Mouse (Mus musculus) embryonic facial prominence, embryonic 11.5 days (tissue): ENCODE results near the gene Pxmp2. TPM values are rescaled to one million over a fixed set of nuclear protein-coding genes. Genes with fewer than 3 reads are reported as not detected.
A peak's percentile ranks its signal among the peaks of the same experiment; 100 is the strongest.

Source experiments
- ATAC-seq: fragments of 200-750 bp; cut with Nextera tagmentation; replicated peaks from 2 replicates; pipeline ENCODE4 v1.8.0; 2017; ENCODE audit warnings: low read depth; ENCODE audit not compliant: insufficient number of reproducible peaks, low FRiP score, low TSS enrichment
- DNase-seq: peaks from one replicate; pipeline ENCODE4 v3.0.0-alpha.2; 2015; ENCODE audit warnings: low spot score
- H3K27ac ChIP-seq: fragments of 300-500 bp; sonication (generic); replicated peaks from 2 replicates; pipeline ENCODE4 v1.5.1; 2014; ENCODE audit warnings: mild to moderate bottlenecking, low read depth, low read length, control low read depth
- H3K27me3 ChIP-seq: fragments of 300-500 bp; sonication (generic); 2 replicates; pipeline ENCODE4 v1.6.1; 2014; ENCODE audit warnings: mild to moderate bottlenecking, low read length, moderate library complexity, mixed read lengths; ENCODE audit not compliant: control insufficient read depth, insufficient read depth
- H3K36me3 ChIP-seq: fragments of 300-500 bp; sonication (generic); replicated peaks from 2 replicates; pipeline ENCODE4 v1.6.1; 2014; ENCODE audit warnings: low read depth, mild to moderate bottlenecking, low read length, moderate library complexity, mixed read lengths; ENCODE audit not compliant: control insufficient read depth, insufficient read depth
- H3K4me1 ChIP-seq: fragments of 300-500 bp; sonication (generic); 2 replicates; pipeline ENCODE4 v1.6.1; 2014; ENCODE audit warnings: low read length, mixed read lengths; ENCODE audit not compliant: control insufficient read depth, insufficient read depth
- H3K4me2 ChIP-seq: fragments of 300-500 bp; sonication (generic); 2 replicates; pipeline ENCODE4 v1.6.1; 2014; ENCODE audit warnings: low read depth, mild to moderate bottlenecking, control low read depth, low read length, moderate library complexity
- H3K4me3 ChIP-seq: fragments of 300-500 bp; sonication (generic); 2 replicates; pipeline ENCODE4 v1.5.1; 2014; ENCODE audit warnings: low read depth, low read length, control low read depth
- H3K9ac ChIP-seq: fragments of 300-500 bp; sonication (generic); replicated peaks from 2 replicates; pipeline ENCODE4 v1.6.1; 2014; ENCODE audit warnings: mild to moderate bottlenecking, control low read depth, low read length
- H3K9me3 ChIP-seq: fragments of 300-500 bp; sonication (generic); replicated peaks from 2 replicates; pipeline ENCODE4 v1.6.1; 2016; ENCODE audit warnings: mild to moderate bottlenecking, low read length, inconsistent platforms, mixed read lengths; ENCODE audit not compliant: control insufficient read depth
- WGBS: fragments of 180-500 bp; shearing (Covaris S2); extraction: QIAGEN DNeasy Blood & Tissue Kit; methylation state at CpG from one replicate; pipeline ENCODE4 v1.1.7; 2014; 5-methylcytosine and 5-hydroxymethylcytosine counted together
- polyA plus RNA-seq: library from polyadenylated mRNA; unstranded; fragments of >200 nt; fragmentation: Nextera tagmentation; extraction: Ambion mirVana; gene quantifications from 2 replicates; pipeline ENCODE4 v1.2.1, GENCODE M21; 2014

Pxmp2 gene
- polyA plus RNA-seq, 1 experiment from 2014 or later, result 7.8 TPM

DNA sequence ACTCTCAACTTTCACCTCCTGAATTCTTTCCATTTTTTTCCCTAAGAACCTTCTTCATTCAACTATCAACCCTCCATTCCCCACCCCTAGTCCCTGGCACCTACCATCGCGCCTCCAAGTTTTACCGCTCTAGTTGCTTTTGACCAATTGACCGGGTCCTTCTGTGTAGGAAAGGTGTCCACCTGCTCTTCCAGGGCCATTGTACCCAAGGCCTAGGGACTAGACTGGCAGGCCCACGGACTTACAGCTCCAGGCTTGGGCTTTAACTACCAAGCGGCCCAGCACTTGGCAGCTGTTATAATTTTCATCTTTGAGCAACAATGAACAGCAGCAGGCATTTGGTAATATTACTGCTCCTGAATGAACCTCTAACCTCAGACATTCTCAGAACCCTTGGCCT lies 15.7 kb downstream of the Pxmp2 start:
- H3K4me1 ChIP-seq, result no peaks in the 10 kb centered on the region
- DNase-seq (no peak), ATAC-seq (no peak)
- no peak overlapping the region for H3K27ac ChIP-seq
- no peak overlapping the region for H3K4me3 ChIP-seq
- WGBS, result 92% methylated on average over 6 of the region's 6 CpGs
- H3K4me2 ChIP-seq, result no peak overlapping the region
- H3K27me3 ChIP-seq, result no peaks in the 10 kb centered on the region
- H3K36me3 ChIP-seq, result peaks cover 3% of the 10 kb centered on the region
- no peak overlapping the region for H3K9ac ChIP-seq
- H3K9me3 ChIP-seq, result no peaks in the 10 kb centered on the region

DNA sequence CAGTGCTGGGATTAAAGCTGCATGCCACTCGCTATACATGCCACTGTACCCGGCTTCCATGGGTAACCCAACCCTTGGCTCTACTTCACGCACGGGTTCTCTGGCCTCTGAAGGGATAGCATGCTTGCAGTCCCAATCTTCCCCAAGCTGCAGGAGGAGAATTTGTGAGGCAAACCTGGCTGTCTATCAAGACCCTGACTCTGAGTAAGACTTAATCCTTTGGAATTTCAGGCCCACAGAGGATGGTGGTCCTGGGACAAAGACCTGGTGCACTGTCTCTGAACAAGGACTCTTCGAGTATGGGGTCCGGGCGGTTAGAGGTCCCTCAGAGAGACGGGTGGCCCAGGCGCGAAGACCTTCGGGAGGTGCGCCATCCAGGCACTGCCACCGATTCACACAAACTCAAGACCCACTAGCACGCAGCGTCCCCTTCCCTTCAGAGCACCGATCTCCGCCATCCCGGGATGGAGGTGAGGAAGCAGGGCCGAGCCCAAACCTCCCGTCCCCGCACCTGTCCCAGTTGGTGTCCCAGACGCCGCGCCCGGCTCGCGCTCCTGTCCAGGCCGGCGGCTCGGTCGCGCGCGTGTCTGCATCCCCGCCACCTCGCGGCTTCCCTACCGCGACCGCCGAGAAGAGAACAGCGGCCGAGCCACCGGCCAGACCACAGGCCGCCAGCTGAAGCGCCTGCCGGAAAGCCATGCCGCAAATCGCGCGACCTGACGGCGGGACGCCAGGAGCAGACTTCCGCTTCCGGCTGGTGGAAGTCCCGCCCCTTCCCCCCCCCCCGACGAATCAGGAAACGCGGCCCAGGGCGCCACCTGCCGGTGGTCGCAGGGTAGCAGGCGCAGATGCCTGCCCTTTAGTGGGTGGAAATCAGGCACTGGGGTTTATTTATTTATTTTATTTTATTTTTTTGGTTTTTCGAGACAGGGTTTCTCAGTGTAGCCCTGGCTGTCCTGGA lies 16.6 kb downstream of the Pxmp2 start, which contains the start of gene Pgam5:
Gene Pgam5 (minus strand): TSS at position 773 of the 961 bp plus-strand sequence.
- H3K4me1 ChIP-seq, result no peaks in the 10 kb centered on the region
- H3K4me3 ChIP-seq, result peak within 1 kb of the TSS; percentile 95
- peak within 1 kb of the TSS; percentile 35; the same call in 1 of the 2 replicates for H3K27ac ChIP-seq
- under 1% methylated on average over 65 of the region's 66 CpGs for WGBS
- H3K36me3 ChIP-seq, result peaks cover 6% of the 10 kb centered on the region
- peak within 1 kb of the TSS; percentile 90 for H3K9ac ChIP-seq
- ATAC-seq (peak; percentile 85), DNase-seq (peak; percentile 93)
- H3K9me3 ChIP-seq, result no peaks in the 10 kb centered on the region
- H3K27me3 ChIP-seq, result no peaks in the 10 kb centered on the region
- peak within 1 kb of the TSS; percentile 54 for H3K4me2 ChIP-seq

DNA sequence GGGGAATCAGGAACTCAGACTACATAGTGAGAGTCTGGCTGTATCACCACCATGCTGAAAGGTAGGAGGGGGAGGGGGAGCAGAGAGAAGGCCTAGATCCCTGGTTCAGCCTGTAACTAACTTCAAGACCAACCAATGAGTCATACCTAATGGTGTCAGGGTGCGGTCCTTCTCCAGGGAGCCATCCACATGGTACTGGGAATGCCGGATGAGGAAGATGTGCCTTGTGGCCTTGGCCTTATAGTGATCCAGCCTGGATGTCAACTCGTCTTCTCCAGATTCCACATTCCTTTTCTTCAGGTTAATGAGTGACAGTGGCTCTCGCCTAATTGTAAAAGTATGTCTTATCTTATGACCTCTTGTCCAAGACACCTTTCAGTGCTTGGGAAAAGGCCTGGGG lies 19.0 kb downstream of the Pxmp2 start:
- H3K4me3 ChIP-seq, result no peak overlapping the region
- H3K4me1 ChIP-seq, result no peaks in the 10 kb centered on the region
- no peaks in the 10 kb centered on the region for H3K27me3 ChIP-seq
- DNase-seq, result no peak
- no peak overlapping the region for H3K9ac ChIP-seq
- WGBS, result 87% methylated on average over 4 of the region's 4 CpGs
- no peak overlapping the region for H3K27ac ChIP-seq
- H3K4me2 ChIP-seq, result no peak overlapping the region
- peaks cover 6% of the 10 kb centered on the region for H3K36me3 ChIP-seq
- ATAC-seq, result no peak
- no peaks in the 10 kb centered on the region for H3K9me3 ChIP-seq

DNA sequence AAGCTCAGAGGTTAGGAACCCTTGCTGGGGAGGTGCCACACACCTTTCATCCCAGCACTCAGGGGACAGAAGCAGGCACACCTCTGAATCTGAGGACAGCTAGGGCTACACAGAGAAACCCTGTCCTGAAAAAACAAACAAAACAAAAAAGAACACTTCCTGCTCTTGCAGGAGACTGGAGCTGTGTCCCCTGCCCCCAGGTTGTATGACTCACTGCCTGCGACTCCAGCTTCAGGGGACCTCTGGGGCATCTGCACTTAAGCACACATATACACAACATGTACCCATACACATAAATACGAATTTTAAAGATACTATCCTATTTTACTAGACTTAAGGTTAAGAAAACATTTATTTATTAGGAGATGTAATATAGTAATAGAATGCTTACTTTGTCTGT lies 41.9 kb downstream of the Pxmp2 start:
- no peak overlapping the region for H3K4me3 ChIP-seq
- no peak overlapping the region for H3K9ac ChIP-seq
- H3K9me3 ChIP-seq, result no peaks in the 10 kb centered on the region
- H3K36me3 ChIP-seq, result peaks cover 3% of the 10 kb centered on the region
- ATAC-seq (no peak), DNase-seq (no peak)
- no peak overlapping the region for H3K27ac ChIP-seq
- 79% methylated on average over 2 of the region's 2 CpGs for WGBS
- no peak overlapping the region for H3K4me2 ChIP-seq
- H3K4me1 ChIP-seq, result no peaks in the 10 kb centered on the region
- H3K27me3 ChIP-seq, result no peaks in the 10 kb centered on the region

DNA sequence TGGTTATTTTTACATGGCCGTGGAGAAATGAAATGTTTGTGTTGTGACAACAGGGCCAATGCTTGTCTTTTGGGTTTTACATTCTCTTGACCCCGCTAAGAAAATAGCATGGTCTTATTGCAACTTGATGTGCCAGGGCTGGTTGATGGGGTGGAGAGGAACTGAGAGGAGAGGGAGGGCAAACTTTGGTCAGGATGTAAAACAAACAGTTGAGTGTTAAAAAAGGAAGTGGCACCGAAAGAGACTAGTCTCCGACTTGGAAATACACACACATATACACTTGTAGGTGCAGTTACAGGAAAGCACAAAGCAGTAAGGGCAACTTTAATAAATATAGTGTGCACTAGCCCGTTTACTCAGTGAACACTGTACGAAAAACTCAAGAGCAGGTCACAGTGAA lies 53.6 kb downstream of the Pxmp2 start:
- 91% methylated on average over 6 of the region's 6 CpGs for WGBS
- H3K4me3 ChIP-seq, result no peak overlapping the region
- no peak overlapping the region for H3K9ac ChIP-seq
- H3K4me2 ChIP-seq, result no peak overlapping the region
- DNase-seq (no peak), ATAC-seq (no peak)
- no peaks in the 10 kb centered on the region for H3K4me1 ChIP-seq
- H3K27ac ChIP-seq, result no peak overlapping the region
- no peaks in the 10 kb centered on the region for H3K9me3 ChIP-seq
- H3K27me3 ChIP-seq, result no peaks in the 10 kb centered on the region
- no peaks in the 10 kb centered on the region for H3K36me3 ChIP-seq

DNA sequence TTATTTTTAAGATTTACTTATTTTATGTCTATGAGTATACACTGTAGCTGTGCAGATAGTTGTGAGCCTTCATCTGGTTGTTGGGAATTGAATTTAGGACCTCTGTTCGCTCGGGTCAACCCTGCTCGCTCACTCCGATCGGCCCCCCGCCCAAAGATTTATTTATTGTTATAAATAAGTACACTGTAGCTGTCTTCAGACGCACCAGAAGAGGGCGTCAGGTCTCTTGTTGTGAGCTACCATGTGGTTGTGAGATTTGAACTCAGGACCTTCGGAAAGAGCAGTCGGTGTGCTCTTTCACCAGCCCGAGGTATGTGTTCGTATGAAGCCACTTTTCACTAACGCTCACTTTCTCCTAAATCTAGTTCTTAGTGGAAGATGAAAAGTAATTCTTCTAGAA lies 54.3 kb downstream of the Pxmp2 start:
- ATAC-seq, result no peak
- H3K27me3 ChIP-seq, result no peaks in the 10 kb centered on the region
- peak overlapping the region; percentile 42 for H3K4me2 ChIP-seq
- no peak overlapping the region for H3K27ac ChIP-seq
- peak; percentile 32 for DNase-seq
- no peaks in the 10 kb centered on the region for H3K9me3 ChIP-seq
- no peaks in the 10 kb centered on the region for H3K36me3 ChIP-seq
- H3K4me1 ChIP-seq, result no peaks in the 10 kb centered on the region
- H3K9ac ChIP-seq, result peak overlapping the region; percentile 97
- 46% methylated on average over 13 of the region's 13 CpGs for WGBS
- peak overlapping the region; percentile 94 for H3K4me3 ChIP-seq

DNA sequence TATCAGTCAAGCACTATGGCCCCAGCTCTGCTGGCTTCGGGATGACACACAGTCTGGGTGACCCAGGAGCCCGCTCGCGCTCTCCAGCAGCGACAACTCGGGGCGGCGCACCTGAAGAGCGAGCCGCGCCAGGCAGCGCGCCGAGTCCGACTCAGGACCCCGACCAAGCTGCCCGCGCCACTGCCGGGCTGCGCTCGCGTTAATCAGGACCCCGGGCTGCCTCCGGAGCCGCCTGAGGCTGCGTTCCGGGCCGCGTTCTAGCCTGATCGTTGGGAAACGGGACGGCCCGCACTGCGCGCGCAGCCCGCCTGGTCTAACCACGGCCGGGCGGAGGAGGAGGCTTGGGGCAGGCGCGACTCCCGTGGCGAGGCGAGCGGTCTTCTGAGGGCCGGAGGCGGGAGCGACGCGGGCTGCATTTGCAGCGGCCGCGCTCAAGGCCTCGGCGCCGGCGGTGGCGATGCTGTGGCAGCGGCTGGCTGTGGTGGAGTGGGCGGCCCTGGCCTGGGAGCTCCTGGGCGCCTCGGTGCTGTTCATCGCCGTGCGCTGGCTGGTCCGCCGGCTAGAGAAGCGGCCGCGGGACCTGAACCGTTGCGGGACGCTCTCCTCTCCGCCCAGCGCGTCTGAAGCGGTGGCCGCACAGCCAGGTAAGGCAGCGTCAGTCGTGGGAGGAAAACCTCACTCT lies 55.1 kb downstream of the Pxmp2 start, which contains the start of gene Ankle2:
Gene Ankle2 (plus strand): TSS at position 225 of the 682 bp plus-strand sequence.
- Histone ChIP-seq H3K27ac (peak within 1 kb of the TSS; percentile 91), H3K36me3 (no peaks in the 10 kb centered on the region), H3K9me3 (no peaks in the 10 kb centered on the region), H3K4me3 (peak within 1 kb of the TSS; percentile 94), H3K4me2 (peak within 1 kb of the TSS; percentile 42), H3K9ac (peak within 1 kb of the TSS; percentile 97), H3K27me3 (no peaks in the 10 kb centered on the region), H3K4me1 (no peaks in the 10 kb centered on the region)
- DNase-seq (peak; percentile 95), ATAC-seq (peak; percentile 96)
- under 1% methylated on average over 65 of the region's 81 CpGs for WGBS

DNA sequence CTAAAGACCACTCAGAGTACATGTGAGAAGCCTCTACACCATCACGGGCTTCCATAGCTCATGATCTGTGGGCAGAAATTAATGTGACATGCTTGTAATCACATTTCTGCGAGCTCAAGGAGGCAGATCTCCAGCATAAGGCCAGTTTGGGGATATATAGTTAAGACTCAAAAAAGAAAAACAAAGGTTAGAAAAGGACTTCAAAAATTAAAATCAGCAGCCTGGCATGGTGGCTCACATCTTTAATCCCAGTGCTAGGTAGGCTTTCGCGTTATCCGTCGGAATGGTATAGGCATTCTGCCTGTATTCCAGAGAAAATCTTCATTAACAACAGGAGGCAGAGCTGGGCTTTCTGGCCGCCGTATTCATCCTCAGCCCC lies 55.6 kb downstream of the Pxmp2 start:
- Histone ChIP-seq H3K36me3 (no peaks in the 10 kb centered on the region), H3K9me3 (no peaks in the 10 kb centered on the region), H3K27ac (peak overlapping the region; percentile 91), H3K27me3 (no peaks in the 10 kb centered on the region), H3K9ac (peak overlapping the region; percentile 97), H3K4me3 (peak overlapping the region; percentile 94), H3K4me2 (peak overlapping the region; percentile 42), H3K4me1 (no peaks in the 10 kb centered on the region)
- no peak for DNase-seq
- no peak for ATAC-seq
- 10% methylated on average over 8 of the region's 8 CpGs for WGBS
